Mouse (Mus musculus) testis, adult 2 months (tissue): ENCODE measurements around the gene Cacna1a. TPM values are rescaled to one million over a fixed set of nuclear protein-coding genes. Genes with fewer than 3 reads are reported as not detected.
"Not testable (repeated sequence)": the region's sequence is repeated elsewhere in the genome, so short reads cannot be mapped to it uniquely, and the experiment has no call there.

Experiments
- H3K27ac ChIP-seq: fragments of 200-500 bp; 2 replicates; pipeline ENCODE4 v1.5.1; 2012; ENCODE audit warnings: low read depth, low read length; ENCODE audit not compliant: control insufficient read depth, insufficient read depth
- H3K27me3 ChIP-seq: fragments of 200-500 bp; 2 replicates; pipeline ENCODE4 v1.6.1; 2012; ENCODE audit warnings: mild to moderate bottlenecking, low read length, moderate library complexity; ENCODE audit not compliant: control insufficient read depth, insufficient read depth
- H3K36me3 ChIP-seq: fragments of 200-500 bp; 2 replicates; pipeline ENCODE4 v1.6.1; 2012; ENCODE audit warnings: mild to moderate bottlenecking, low read length; ENCODE audit not compliant: control insufficient read depth, insufficient read depth
- H3K4me1 ChIP-seq: fragments of 200-500 bp; 2 replicates; pipeline ENCODE4 v1.6.1; 2012; ENCODE audit warnings: low read length; ENCODE audit not compliant: control insufficient read depth, insufficient read depth
- H3K4me3 ChIP-seq: fragments of 200-500 bp; 2 replicates; pipeline ENCODE4 v1.5.1; 2012; ENCODE audit warnings: low read depth, mild to moderate bottlenecking, low read length, moderate library complexity, mixed read lengths; ENCODE audit not compliant: control insufficient read depth
- CTCF ChIP-seq: fragments of 200-500 bp; IDR thresholded peaks from 2 replicates; pipeline ENCODE4 v1.5.1; 2012; ENCODE audit warnings: low read depth, mild to moderate bottlenecking, inconsistent platforms, low read length, moderate library complexity; ENCODE audit not compliant: control insufficient read depth, insufficient read depth, insufficient replicate concordance
- POLR2A ChIP-seq: fragments of 200-500 bp; IDR thresholded peaks from 2 replicates; pipeline ENCODE4 v1.6.1; 2012; ENCODE audit warnings: low read depth, mild to moderate bottlenecking, inconsistent platforms, low read length, moderate library complexity; ENCODE audit not compliant: control insufficient read depth
- polyA plus RNA-seq: library from polyadenylated mRNA; depleted of rRNA; stranded (reverse); fragments of >200 nt; gene quantifications from 2 replicates; pipeline ENCODE4 v1.2.3, GENCODE M21; 2012

Gene Cacna1a
- polyA plus RNA-seq, 1 experiment: 10.3 TPM

DNA sequence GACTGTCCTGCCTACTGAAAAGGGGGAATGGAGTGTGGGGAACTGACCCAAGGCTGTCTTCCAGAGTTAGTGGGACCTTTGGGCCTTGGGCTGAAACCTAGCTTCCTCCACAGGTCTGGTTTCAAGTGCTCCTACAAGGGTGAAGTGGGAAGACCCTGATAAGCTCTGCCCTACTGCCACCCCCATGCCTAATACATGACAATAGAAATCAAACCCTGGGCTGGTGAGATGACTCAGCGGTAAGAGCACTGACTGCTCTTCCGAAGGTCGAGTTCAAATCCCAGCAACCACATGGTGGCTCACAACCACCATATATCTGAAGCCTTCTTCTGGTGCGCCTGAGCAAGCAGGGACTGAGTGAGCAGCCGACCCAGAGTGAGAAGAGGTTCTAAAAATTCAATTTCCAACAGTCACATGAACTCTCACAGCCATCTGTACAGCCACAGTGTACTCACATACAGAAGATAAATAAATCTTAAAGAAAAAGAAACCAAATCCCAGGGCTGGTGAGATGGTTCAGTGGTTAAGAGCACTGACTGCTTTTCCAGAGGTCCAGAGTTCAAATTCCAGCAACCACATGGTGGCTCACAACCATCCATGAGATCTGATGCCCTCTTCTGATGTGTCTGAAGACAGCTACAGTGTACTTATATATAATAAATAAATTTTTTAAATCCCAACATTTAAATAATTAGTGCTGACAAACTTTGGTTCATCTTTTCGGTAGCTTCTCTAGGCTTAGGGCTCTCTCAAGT is 280.7 kb downstream of the Cacna1a start:
- no peak overlapping the region for H3K4me3 ChIP-seq
- no peaks in the 10 kb centered on the region for H3K36me3 ChIP-seq
- no peaks in the 10 kb centered on the region for H3K27me3 ChIP-seq
- no peak for TF ChIP-seq CTCF
- no peak for TF ChIP-seq POLR2A
- peaks cover 6% of the 10 kb centered on the region for H3K4me1 ChIP-seq
- H3K27ac ChIP-seq: no peak overlapping the region

DNA sequence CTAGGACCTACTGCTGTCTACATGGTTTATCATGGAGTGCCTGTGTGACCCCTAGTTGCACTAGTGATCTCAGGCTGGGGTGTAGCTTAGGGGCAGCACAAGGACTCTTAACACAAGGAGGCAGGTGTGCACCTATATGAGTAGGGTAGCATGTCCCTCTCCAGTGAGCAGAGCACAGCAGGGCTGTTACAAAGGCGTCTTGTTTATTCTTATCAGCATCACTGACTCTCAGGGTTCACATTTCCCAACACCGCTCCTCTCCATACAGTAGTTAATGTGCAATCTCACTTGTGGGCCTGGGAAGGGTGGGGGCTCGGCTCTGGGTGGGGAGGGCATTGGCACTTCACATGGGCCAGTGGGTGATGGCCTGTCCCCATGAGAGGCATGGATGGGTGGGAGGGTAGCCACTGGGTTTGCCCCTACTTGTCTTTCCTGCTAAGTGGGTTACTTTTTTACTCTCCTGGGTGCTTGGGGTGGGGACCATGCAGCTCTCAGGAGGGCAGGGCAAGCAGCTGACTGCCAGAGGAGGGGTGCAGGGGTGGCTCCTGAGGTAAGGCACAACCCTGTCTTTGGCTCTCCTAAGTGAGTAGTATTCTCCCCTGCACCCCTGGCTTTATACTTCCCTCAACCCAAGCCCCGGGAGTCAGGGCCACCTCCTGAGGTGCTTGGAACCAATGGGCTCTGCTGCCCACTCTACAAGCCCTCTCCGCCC is 282.2 kb downstream of the Cacna1a start:
- H3K27me3 ChIP-seq, H3K4me3 ChIP-seq, H3K4me1 ChIP-seq, H3K27ac ChIP-seq, H3K36me3 ChIP-seq: not testable (repeated sequence)

DNA sequence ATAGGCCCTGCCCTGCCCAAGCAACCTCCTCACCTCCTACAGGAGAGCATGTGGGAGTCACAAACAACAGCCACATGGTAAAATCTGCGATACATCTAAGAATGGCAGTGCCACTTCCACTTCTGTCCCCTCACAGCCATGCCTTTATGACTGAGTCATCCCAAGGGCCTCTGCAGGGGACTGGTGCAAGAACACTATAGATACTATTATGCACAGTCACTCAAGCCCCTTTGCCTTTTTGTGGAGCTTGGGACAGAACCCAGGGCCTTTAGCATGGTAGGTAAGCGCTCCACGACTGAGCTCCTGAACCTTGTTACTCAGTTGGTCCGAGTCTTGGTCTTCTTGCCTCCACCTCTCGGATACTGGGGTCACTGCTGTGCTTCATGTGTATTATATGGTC is 289.1 kb downstream of the Cacna1a start:
- H3K4me3 ChIP-seq: no peak overlapping the region
- no peak overlapping the region for H3K27ac ChIP-seq
- no peaks in the 10 kb centered on the region for H3K27me3 ChIP-seq
- H3K4me1 ChIP-seq: no peaks in the 10 kb centered on the region
- no peaks in the 10 kb centered on the region for H3K36me3 ChIP-seq
- TF ChIP-seq CTCF (no peak), POLR2A (no peak)

DNA sequence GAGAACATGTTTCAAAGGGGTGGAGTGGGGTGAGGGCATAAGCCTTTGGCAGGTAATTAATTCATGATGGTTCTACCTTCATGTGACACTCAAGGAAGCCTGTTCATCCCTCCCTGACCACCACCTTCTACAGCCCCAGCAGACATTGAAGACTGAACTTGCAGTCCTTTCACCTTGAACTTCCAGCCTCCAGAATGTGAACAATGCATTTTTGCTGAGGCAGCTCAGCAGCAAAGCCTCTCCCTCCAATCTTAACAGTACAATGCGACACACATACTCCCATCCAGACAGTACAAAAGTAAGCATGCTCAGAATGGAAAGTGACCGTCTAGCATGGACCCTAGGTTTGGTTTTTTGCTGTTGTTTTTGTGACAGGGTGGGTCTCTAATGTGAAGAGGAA is 293.2 kb downstream of the Cacna1a start:
- Histone ChIP-seq H3K4me1 (peaks cover 11% of the 10 kb centered on the region), H3K36me3 (no peaks in the 10 kb centered on the region), H3K27me3 (no peaks in the 10 kb centered on the region), H3K4me3 (no peak overlapping the region), H3K27ac (no peak overlapping the region)
- no peak for TF ChIP-seq POLR2A
- TF ChIP-seq CTCF: no peak

DNA sequence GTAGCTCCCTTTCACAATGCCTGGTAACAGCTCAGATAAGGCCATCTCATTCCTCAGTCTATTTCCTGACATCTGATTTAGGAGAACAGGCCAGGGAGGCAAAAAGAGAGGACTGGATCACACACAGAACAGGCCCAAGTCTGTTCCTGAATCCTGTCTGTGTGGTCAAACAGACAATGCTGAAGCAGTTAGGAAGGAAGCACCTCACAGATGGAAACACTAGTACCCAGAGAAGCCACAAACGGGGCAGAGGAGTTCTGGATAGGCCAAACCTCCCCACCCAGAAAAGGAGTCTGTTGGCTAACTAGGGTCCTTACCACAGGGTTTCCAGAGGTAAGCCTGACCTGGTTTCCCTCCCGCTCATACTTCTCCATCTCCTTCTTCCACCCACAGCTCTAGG is 294.0 kb downstream of the Cacna1a start:
- TF ChIP-seq CTCF (no peak), POLR2A (no peak)
- Histone ChIP-seq H3K36me3 (no peaks in the 10 kb centered on the region), H3K4me3 (no peak overlapping the region), H3K4me1 (peaks cover 15% of the 10 kb centered on the region), H3K27me3 (no peaks in the 10 kb centered on the region), H3K27ac (no peak overlapping the region)

DNA sequence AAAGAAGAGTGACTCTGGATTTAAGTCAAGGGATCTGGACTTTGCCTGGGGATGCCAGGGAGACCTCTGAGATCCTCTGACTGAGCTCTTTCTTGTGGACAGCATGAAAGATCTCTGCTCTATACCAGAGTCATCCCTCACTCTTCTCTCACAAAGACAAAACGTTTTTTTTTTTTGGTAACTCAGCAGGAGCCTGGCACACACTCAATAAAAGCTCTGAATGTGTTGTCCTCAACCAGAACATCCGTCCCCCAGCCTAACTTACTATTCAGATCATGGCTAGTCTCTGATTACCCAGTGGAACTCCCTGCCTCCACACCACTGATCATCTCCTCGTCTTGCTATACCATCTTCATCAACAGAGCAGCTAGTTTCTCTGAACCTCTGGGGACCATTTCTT is 296.3 kb downstream of the Cacna1a start:
- Histone ChIP-seq H3K36me3 (no peaks in the 10 kb centered on the region), H3K27me3 (no peaks in the 10 kb centered on the region), H3K4me1 (peaks cover 19% of the 10 kb centered on the region), H3K4me3 (no peak overlapping the region), H3K27ac (no peak overlapping the region)
- no peak for TF ChIP-seq CTCF
- no peak for TF ChIP-seq POLR2A

DNA sequence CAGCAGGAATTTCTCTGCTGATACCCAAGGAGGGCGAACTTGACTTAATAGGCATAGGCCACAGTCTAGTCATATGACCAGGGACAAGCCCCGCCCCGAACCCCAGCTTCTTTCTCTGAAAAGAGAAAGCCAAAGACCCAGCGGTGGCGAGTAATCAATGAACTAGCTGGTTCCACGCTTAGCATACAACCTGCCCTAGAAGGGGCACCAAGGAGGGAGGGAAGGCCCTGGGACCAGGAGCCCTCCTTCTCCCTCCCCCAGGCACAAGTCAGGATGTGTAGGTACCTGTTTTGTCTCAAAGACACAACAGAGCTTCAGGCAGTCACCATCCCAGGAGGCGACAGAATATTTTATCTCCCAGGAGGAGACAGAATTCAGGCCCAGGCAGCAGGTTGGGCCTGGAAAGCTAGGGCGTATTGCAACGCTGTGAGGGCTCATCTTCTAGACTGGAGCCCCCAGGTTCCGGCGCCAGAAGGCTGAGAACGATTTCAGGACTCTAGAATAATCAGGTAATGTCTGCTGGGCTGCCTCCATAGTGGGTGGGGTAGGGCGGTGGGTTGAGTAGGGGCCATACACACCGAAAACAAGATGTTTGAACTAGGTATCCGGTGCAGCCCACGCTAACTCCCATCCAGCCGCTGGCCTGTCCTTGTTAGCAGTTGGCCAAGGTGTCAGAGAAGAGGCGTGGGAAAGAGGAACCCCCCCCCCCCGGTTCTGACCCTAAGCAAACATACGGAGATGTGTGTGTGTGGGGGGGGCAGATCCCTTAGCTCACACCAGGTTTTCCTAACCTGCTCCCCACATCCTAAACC is 298.2 kb downstream of the Cacna1a start, which contains the start of gene Trmt1:
Gene Trmt1 (plus strand): TSS at position 117 of the 812 bp plus-strand sequence.
- no peaks in the 10 kb centered on the region for H3K36me3 ChIP-seq
- H3K27me3 ChIP-seq: no peaks in the 10 kb centered on the region
- peak within 1 kb of the TSS; percentile 32 for H3K27ac ChIP-seq
- peak within 1 kb of the TSS; percentile 76 for H3K4me3 ChIP-seq
- H3K4me1 ChIP-seq: peaks cover 21% of the 10 kb centered on the region
- TF ChIP-seq POLR2A: no peak
- TF ChIP-seq CTCF: no peak
